Mouse (Mus musculus) intestine, embryonic 16.5 days (tissue): Measurements from ENCODE around the gene Gtdc1. TPM values are rescaled to one million over a fixed set of nuclear protein-coding genes. Genes with fewer than 3 reads are reported as not detected.

ENCODE experiments used
- ATAC-seq: fragments of 200-750 bp; cut with Nextera tagmentation; 2 replicates; pipeline ENCODE4 v1.8.0; 2017; ENCODE audit warnings: moderate TSS enrichment, moderate library complexity
- H3K27ac ChIP-seq: fragments of 300-500 bp; sonication (generic); 2 replicates; pipeline ENCODE4 v1.5.1; 2014; ENCODE audit warnings: mild to moderate bottlenecking, low read length
- H3K27me3 ChIP-seq: fragments of 300-500 bp; sonication (generic); replicated peaks from 2 replicates; pipeline ENCODE4 v1.6.1; 2014; ENCODE audit warnings: low read length, control low read depth, mixed read lengths; ENCODE audit not compliant: control insufficient read depth, insufficient read depth
- H3K36me3 ChIP-seq: fragments of 300-500 bp; sonication (generic); 2 replicates; pipeline ENCODE4 v1.6.1; 2014; ENCODE audit warnings: low read length, control low read depth; ENCODE audit not compliant: control insufficient read depth, insufficient read depth
- H3K4me1 ChIP-seq: fragments of 300-500 bp; sonication (generic); 2 replicates; pipeline ENCODE4 v1.6.1; 2014; ENCODE audit warnings: low read length, control low read depth, mixed read lengths; ENCODE audit not compliant: control insufficient read depth, insufficient read depth
- H3K4me2 ChIP-seq: fragments of 300-500 bp; sonication (generic); 2 replicates; pipeline ENCODE4 v1.6.1; 2014; ENCODE audit warnings: low read depth, low read length, control low read depth
- H3K4me3 ChIP-seq: fragments of 300-500 bp; sonication (generic); 2 replicates; pipeline ENCODE4 v1.5.1; 2014; ENCODE audit warnings: mild to moderate bottlenecking, low read length
- H3K9ac ChIP-seq: fragments of 300-500 bp; sonication (generic); 2 replicates; pipeline ENCODE4 v1.6.1; 2014; ENCODE audit warnings: low read depth, low read length
- H3K9me3 ChIP-seq: fragments of 300-500 bp; sonication (generic); 2 replicates; pipeline ENCODE4 v1.6.1; 2016; ENCODE audit warnings: low read length, control low read depth; ENCODE audit not compliant: control insufficient read depth
- WGBS: fragments of 180-500 bp; shearing (Covaris S2); extraction: QIAGEN DNeasy Blood & Tissue Kit; methylation state at CpG from one replicate; pipeline ENCODE4 v1.1.7; 2014; 5-methylcytosine and 5-hydroxymethylcytosine counted together
- polyA plus RNA-seq: library from polyadenylated mRNA; unstranded; fragments of >200 nt; fragmentation: Nextera tagmentation; extraction: Ambion mirVana; gene quantifications from 2 replicates; pipeline ENCODE4 v1.2.1, GENCODE M21; 2015

Gene Gtdc1
- polyA plus RNA-seq, 1 experiment from 2014 or later: 6.6 TPM

DNA sequence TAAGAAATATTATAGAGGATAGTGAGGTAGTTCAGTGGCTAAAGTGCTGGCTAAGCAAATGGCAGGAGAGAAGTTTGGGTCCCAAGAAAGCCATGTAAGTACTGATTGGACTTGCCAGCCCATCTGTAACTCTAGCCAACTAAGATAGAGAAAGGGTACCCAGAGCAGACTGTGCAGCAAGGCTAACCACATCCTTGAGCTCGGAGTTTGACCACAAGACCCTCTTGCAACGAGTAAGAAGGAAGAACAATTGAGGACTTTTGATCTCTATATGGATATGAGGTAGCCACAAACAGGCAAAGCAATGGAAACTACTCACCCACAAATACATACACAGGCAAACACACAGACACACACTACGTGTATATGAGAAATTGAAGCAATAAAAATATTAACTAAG lies 278.9 kb downstream of the Gtdc1 start:
- Histone ChIP-seq H3K9me3 (no peaks in the 10 kb centered on the region), H3K4me3 (no peak overlapping the region), H3K27me3 (no peaks in the 10 kb centered on the region), H3K27ac (no peak overlapping the region), H3K4me1 (no peaks in the 10 kb centered on the region), H3K36me3 (no peaks in the 10 kb centered on the region), H3K9ac (no peak overlapping the region), H3K4me2 (no peak overlapping the region)
- no peak for ATAC-seq
- 89% methylated on average over 3 of the region's 3 CpGs for WGBS

GRCm38 (mm10) chr2:44646398-44646797 lies 281.1 kb downstream of the Gtdc1 start:
- no peak overlapping the region for H3K9ac ChIP-seq
- no peak overlapping the region for H3K4me3 ChIP-seq
- H3K9me3 ChIP-seq: no peaks in the 10 kb centered on the region
- H3K4me1 ChIP-seq: no peaks in the 10 kb centered on the region
- H3K27me3 ChIP-seq: no peaks in the 10 kb centered on the region
- H3K27ac ChIP-seq: no peak overlapping the region
- no peak for ATAC-seq
- no peak overlapping the region for H3K4me2 ChIP-seq
- 78% methylated on average over 6 of the region's 6 CpGs for WGBS
- H3K36me3 ChIP-seq: no peaks in the 10 kb centered on the region

GRCm38 (mm10) chr2:44639370-44639769 lies 288.1 kb downstream of the Gtdc1 start:
- Histone ChIP-seq H3K27ac (no peak overlapping the region), H3K4me1 (no peaks in the 10 kb centered on the region), H3K27me3 (no peaks in the 10 kb centered on the region), H3K9me3 (no peaks in the 10 kb centered on the region), H3K9ac (no peak overlapping the region), H3K4me3 (no peak overlapping the region), H3K4me2 (no peak overlapping the region), H3K36me3 (no peaks in the 10 kb centered on the region)
- WGBS: 56% methylated on average over 2 of the region's 2 CpGs
- ATAC-seq: no peak

DNA sequence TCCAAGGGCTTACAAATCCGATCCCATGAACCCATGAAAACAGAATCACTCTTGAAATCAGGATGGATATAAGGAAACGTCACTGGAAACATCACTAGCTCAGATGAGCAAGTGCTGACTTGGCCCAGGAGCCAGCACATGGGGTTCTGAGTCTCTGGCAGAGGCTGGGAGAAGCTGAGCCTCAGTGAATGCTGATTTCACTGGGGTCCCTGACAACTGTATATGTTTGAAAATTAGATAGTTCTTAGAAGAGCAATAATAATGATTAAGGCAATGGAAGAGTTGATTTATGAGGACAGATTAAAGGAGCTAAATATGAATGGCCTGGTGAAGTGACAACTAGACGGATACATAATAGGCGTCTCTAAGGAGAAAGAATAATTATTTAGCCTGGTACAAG lies 289.3 kb downstream of the Gtdc1 start:
- ATAC-seq: no peak
- Histone ChIP-seq H3K27ac (no peak overlapping the region), H3K4me2 (no peak overlapping the region), H3K4me3 (no peak overlapping the region), H3K27me3 (no peaks in the 10 kb centered on the region), H3K36me3 (no peaks in the 10 kb centered on the region), H3K9ac (no peak overlapping the region), H3K4me1 (no peaks in the 10 kb centered on the region), H3K9me3 (no peaks in the 10 kb centered on the region)
- WGBS: 87% methylated on average over 4 of the region's 4 CpGs

DNA sequence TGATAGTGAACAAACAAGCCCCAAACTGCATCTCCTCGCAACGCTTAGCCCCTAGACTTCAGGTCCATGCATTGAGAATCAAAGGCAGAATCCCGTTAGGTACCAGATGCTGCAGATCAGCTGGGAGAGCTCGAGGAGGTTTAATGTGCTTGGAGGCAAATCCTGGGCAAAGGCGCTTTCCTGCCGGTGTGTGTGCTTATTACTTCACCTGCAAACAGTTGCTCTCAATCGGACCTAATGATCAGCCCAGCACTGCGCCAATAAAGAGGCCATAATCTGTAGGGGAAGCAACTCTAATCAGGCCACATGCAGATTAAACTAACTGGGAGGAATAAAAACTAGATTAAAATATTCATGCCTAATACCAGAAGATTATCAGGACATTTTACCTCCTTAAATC lies 293.5 kb downstream of the Gtdc1 start:
- H3K9ac ChIP-seq: no peak overlapping the region
- 83% methylated on average over 8 of the region's 8 CpGs for WGBS

DNA sequence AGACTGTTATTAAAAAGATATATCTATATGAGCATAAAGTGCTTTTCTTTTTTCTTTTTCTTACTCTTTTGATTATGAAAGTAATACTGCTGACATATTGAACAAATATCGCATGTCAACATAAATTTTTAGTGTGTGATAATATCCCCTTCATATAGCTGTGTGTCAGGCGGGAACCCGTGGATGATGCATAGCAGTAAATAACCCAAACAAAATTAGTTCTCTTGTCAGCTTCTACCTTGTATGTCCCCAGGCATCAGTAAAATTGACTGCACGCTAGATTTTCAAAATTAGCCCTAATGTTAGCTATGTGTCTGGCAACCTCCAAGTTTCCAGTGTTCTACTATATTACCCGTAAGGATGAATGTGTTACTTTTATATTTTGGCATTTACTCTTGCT lies 294.4 kb downstream of the Gtdc1 start:
- no peak overlapping the region for H3K9ac ChIP-seq
- H3K27ac ChIP-seq: no peak overlapping the region
- no peak for ATAC-seq
- H3K4me1 ChIP-seq: no peaks in the 10 kb centered on the region
- H3K4me3 ChIP-seq: no peak overlapping the region
- no peaks in the 10 kb centered on the region for H3K36me3 ChIP-seq
- WGBS: 85% methylated on average over 5 of the region's 5 CpGs
- no peak overlapping the region for H3K4me2 ChIP-seq
- H3K9me3 ChIP-seq: no peaks in the 10 kb centered on the region
- no peaks in the 10 kb centered on the region for H3K27me3 ChIP-seq

More for the DNA sequence above, 293.5 kb downstream of the Gtdc1 start:
- H3K4me2 ChIP-seq: no peak overlapping the region
- no peak overlapping the region for H3K4me3 ChIP-seq
- no peaks in the 10 kb centered on the region for H3K4me1 ChIP-seq
- H3K27ac ChIP-seq: no peak overlapping the region
- H3K36me3 ChIP-seq: no peaks in the 10 kb centered on the region
- no peaks in the 10 kb centered on the region for H3K9me3 ChIP-seq
- ATAC-seq: no peak
- no peaks in the 10 kb centered on the region for H3K27me3 ChIP-seq

GRCm38 (mm10) chr2:44632584-44632983 lies 294.9 kb downstream of the Gtdc1 start:
- no peaks in the 10 kb centered on the region for H3K4me1 ChIP-seq
- no peak for ATAC-seq
- no peak overlapping the region for H3K4me2 ChIP-seq
- H3K9ac ChIP-seq: no peak overlapping the region
- H3K27me3 ChIP-seq: no peaks in the 10 kb centered on the region
- H3K27ac ChIP-seq: no peak overlapping the region
- H3K9me3 ChIP-seq: no peaks in the 10 kb centered on the region
- WGBS: 68% methylated on average over 10 of the region's 10 CpGs
- H3K36me3 ChIP-seq: no peaks in the 10 kb centered on the region
- H3K4me3 ChIP-seq: no peak overlapping the region

- Histone ChIP-seq H3K9me3 (no peaks in the 10 kb centered on the region), H3K36me3 (no peaks in the 10 kb centered on the region), H3K4me3 (no peak overlapping the region), H3K9ac (no peak overlapping the region), H3K4me1 (no peaks in the 10 kb centered on the region), H3K27me3 (no peaks in the 10 kb centered on the region), H3K4me2 (no peak overlapping the region), H3K27ac (0 out of 2 replicates have a peak overlapping the region, but pooled peaks have one; percentile 20)
- no peak for ATAC-seq
- 67% methylated on average over 3 of the region's 3 CpGs for WGBS
These were observed 296.4 kb downstream of the Gtdc1 start for GRCm38 (mm10) chr2:44631064-44631463.

GRCm38 (mm10) chr2:44628778-44629177 lies 298.7 kb downstream of the Gtdc1 start:
- 85% methylated on average over 1 of the region's 1 CpGs for whole genome bisulfite sequencing
- Histone ChIP-seq H3K4me3 (no peak overlapping the region), H3K9ac (no peak overlapping the region), H3K27ac (no peak overlapping the region), H3K4me1 (no peaks in the 10 kb centered on the region), H3K4me2 (no peak overlapping the region), H3K36me3 (no peaks in the 10 kb centered on the region), H3K9me3 (no peaks in the 10 kb centered on the region), H3K27me3 (no peaks in the 10 kb centered on the region)
- ATAC-seq: no peak

DNA sequence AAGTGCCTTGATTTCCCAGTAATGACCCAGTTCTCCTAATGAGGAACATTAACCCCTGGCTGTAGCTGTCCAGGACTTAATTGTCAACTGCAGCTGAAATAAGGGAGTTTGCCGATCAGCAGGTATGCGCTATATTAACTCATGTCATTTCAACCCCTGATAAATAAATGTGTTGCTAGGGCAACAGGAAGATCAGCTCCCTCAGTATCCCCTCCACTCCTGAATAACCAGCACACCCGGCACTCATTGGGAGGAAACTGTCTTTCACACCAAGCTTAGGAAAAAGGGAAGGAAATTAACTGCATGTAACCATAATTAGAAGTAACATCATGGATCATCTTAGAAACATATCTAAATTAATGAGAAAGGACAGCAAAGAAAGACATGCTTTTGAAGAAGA lies 302.3 kb downstream of the Gtdc1 start:
- no peaks in the 10 kb centered on the region for H3K36me3 ChIP-seq
- no peaks in the 10 kb centered on the region for H3K9me3 ChIP-seq
- no peak overlapping the region for H3K4me2 ChIP-seq
- no peak for ATAC-seq
- no peak overlapping the region for H3K27ac ChIP-seq
- 68% methylated on average over 3 of the region's 3 CpGs for WGBS
- H3K4me3 ChIP-seq: no peak overlapping the region
- H3K4me1 ChIP-seq: no peaks in the 10 kb centered on the region
- no peaks in the 10 kb centered on the region for H3K27me3 ChIP-seq
- H3K9ac ChIP-seq: no peak overlapping the region
